Mouse (Mus musculus): Measurements from ENCODE around the gene Cactin.

Gene Cactin

GRCm38 (mm10) chr10:81344421-81345161 lies 23.7 kb downstream of the Cactin start:
- DNase-seq, result peak; percentile 18

GRCm38 (mm10) chr10:81345162-81345534 lies 24.2 kb downstream of the Cactin start:
- peak; percentile 27 for DNase-seq

- peak; percentile 46 for DNase-seq
Observed at GRCm38 (mm10) chr10:81346453-81347067, 25.7 kb downstream of the Cactin start.

- DNase-seq, result peak; percentile 66
Observed at GRCm38 (mm10) chr10:81349146-81349545, 28.2 kb downstream of the Cactin start.

GRCm38 (mm10) chr10:81349961-81350350 lies 29.1 kb downstream of the Cactin start:
- no peak for DNase-seq

GRCm38 (mm10) chr10:81350351-81351063 lies 29.6 kb downstream of the Cactin start, which contains the start of gene Hmg20b:
Gene Hmg20b, minus strand, starts transcription at chr10:81350480.
- peak; percentile 99 for DNase-seq

- peak; percentile 30 for DNase-seq
Observed at GRCm38 (mm10) chr10:81351678-81352291, 30.9 kb downstream of the Cactin start.

GRCm38 (mm10) chr10:81354738-81355477 lies 34.0 kb downstream of the Cactin start:
- DNase-seq, result peak; percentile 40

- no peak for DNase-seq
Observed at GRCm38 (mm10) chr10:81355533-81355932, 34.6 kb downstream of the Cactin start.

- DNase-seq, result peak; percentile 45
Observed at GRCm38 (mm10) chr10:81356352-81356990, 35.6 kb downstream of the Cactin start.

- DNase-seq, result peak; percentile 89
Observed at GRCm38 (mm10) chr10:81356991-81357844, 36.3 kb downstream of the Cactin start, which contains the start of gene Mfsd12. Gene Mfsd12, plus strand, starts transcription at chr10:81357491.

- DNase-seq, result peak; percentile 60
Observed at GRCm38 (mm10) chr10:81358209-81358608, 37.3 kb downstream of the Cactin start.

GRCm38 (mm10) chr10:81358841-81359240 lies 37.9 kb downstream of the Cactin start:
- DNase-seq, result no peak

- no peak for DNase-seq
Observed at GRCm38 (mm10) chr10:81360721-81361120, 39.8 kb downstream of the Cactin start.

- no peak for DNase-seq
Observed at GRCm38 (mm10) chr10:81362336-81362949, 41.5 kb downstream of the Cactin start.

GRCm38 (mm10) chr10:81363436-81364346 lies 42.8 kb downstream of the Cactin start:
- DNase-seq, result no peak

- no peak for DNase-seq
Observed at GRCm38 (mm10) chr10:81364666-81365065, 43.8 kb downstream of the Cactin start.

- DNase-seq, result no peak
Observed at GRCm38 (mm10) chr10:81365073-81365472, 44.2 kb downstream of the Cactin start.

Data from cerebellum, adult 11-12 months (tissue).